Mouse (Mus musculus): Measurements from ENCODE around the gene Lcat.

GRCm38 (mm10) chr8:105949350-105949749, 6.2 kb upstream of the Lcat start:
- TF ChIP-seq POLR2A (IDR thresholded peaks at IDR 0.05; ENCODE audit: insufficient read depth, low read length) (no peak), CTCF (IDR thresholded peaks at IDR 0.05; ENCODE audit: low read depth, low read length) (no peak), EP300 (IDR thresholded peaks at IDR 0.05; ENCODE audit: insufficient read depth, low read depth, low read length) (no peak)
